Comparison of ENCODE assay signal across 8 mouse cellular contexts in genomic region chr10:79958140-79958816, GRCm38 (mm10). TPM values are rescaled to one million over a fixed set of nuclear protein-coding genes. Genes with fewer than 3 reads are reported as not detected.
DNase-seq lines count a peak whose midpoint lies in the region; ATAC-seq and TF ChIP-seq lines count a peak whose summit lies in the region.

No protein-coding gene starts in this region.

- intact Hi-C loops in heart, postnatal 10 days (cut with DNase I): loop anchor here (1.0 to 2.0 kb wide), 3 partner anchors 33 to 123 kb away; no protein-coding TSS in a partner anchor

- peak; percentile 71 for DNase-seq in G1E (ENCODE audit: low spot score)
- DNase-seq in brain, embryonic 14.5 days (ENCODE audit: low read depth): peak; percentile 66
- DNase-seq in heart, postnatal 10 days: peak; percentile 85 to 92
- DNase-seq in layer of hippocampus, adult 2 months (ENCODE audit: low spot score in 2 of 2): peak; percentile 61 to 76
- peak; percentile 37 for DNase-seq in retina, adult 2 months (ENCODE audit: low read depth, low spot score)
- DNase-seq in urinary bladder, adult 2 months (ENCODE audit: low spot score): peak; percentile 71

- peak overlapping the region; percentile 39 for H3K4me2 ChIP-seq in lung, embryonic 16.5 days (ENCODE audit: low read depth, low read length)

- no peak overlapping the region for H3K27ac ChIP-seq in layer of hippocampus, adult 2 months
- no peak overlapping the region for H3K27ac ChIP-seq in lung, embryonic 16.5 days (ENCODE audit: low read length)

- peak; percentile 88 for TF ChIP-seq CTCF in G1E (IDR thresholded peaks at IDR 0.05; ENCODE audit: low read depth, low read length)
- TF ChIP-seq CTCF in brain, embryonic 14.5 days (IDR thresholded peaks at IDR 0.05; ENCODE audit: borderline replicate concordance, extremely low read depth, insufficient read depth, insufficient read length): peak; percentile 82
- TF ChIP-seq CTCF in layer of hippocampus, adult 2 months (conservative IDR thresholded peaks at IDR 0.05): peak; percentile 96

- peak overlapping the region; percentile 62; the same call in 1 of the 2 replicates for H3K4me3 ChIP-seq in G1E (ENCODE audit: low read depth, low read length)
- no peak overlapping the region for H3K4me3 ChIP-seq in layer of hippocampus, adult 2 months
- H3K4me3 ChIP-seq in lung, embryonic 16.5 days (ENCODE audit: low read length): no peak overlapping the region

- peaks cover 39% of the 10 kb centered on the region for H3K36me3 ChIP-seq in G1E (replicated peaks)
- peaks cover 6% of the 10 kb centered on the region; the same call in 1 of the 2 replicates for H3K36me3 ChIP-seq in lung, embryonic 16.5 days (ENCODE audit: control insufficient read depth, insufficient read depth, low read length)

- no peaks in the 10 kb centered on the region for H3K9me3 ChIP-seq in G1E (replicated peaks)
- H3K9me3 ChIP-seq in lung, embryonic 16.5 days (ENCODE audit: control insufficient read depth, low read length): no peaks in the 10 kb centered on the region

- H3K9ac ChIP-seq in lung, embryonic 16.5 days (ENCODE audit: low read length): no peak overlapping the region

- 13% methylated on average over 21 of the region's 21 CpGs for WGBS in lung, embryonic 16.5 days

- H3K27me3 ChIP-seq in G1E (ENCODE audit: insufficient read depth, low read length): peaks cover 7% of the 10 kb centered on the region; the same call in 1 of the 2 replicates
- H3K27me3 ChIP-seq in lung, embryonic 16.5 days (ENCODE audit: control insufficient read depth, insufficient read depth, low read depth, low read length): no peaks in the 10 kb centered on the region

- H3K4me1 ChIP-seq in G1E (ENCODE audit: insufficient read depth, low read depth, low read length): peaks cover 45% of the 10 kb centered on the region
- H3K4me1 ChIP-seq in lung, embryonic 16.5 days (replicated peaks; ENCODE audit: control insufficient read depth, insufficient read depth, low read length): peaks cover 16% of the 10 kb centered on the region

- TF ChIP-seq POLR2A in brain, embryonic 14.5 days (IDR thresholded peaks at IDR 0.05; ENCODE audit: borderline replicate concordance, extremely low read depth, insufficient read depth, insufficient read length, poor library complexity, severe bottlenecking): no peak

- 0 out of 2 replicates have a peak, but pooled peaks have one; percentile 10 for ATAC-seq in G1E (ENCODE audit: extremely low read depth, insufficient number of reproducible peaks, low FRiP score, poor library complexity, severe bottlenecking)
- ATAC-seq in erythroid progenitor cell, adult 5-6 weeks (replicated peaks; ENCODE audit: low FRiP score, poor library complexity, severe bottlenecking): peak; percentile 45
- ATAC-seq in lung, embryonic 16.5 days (ENCODE audit: low read depth): no peak

RNA-seq across cellular contexts. Expression of gene Wdr18, which starts 1.7 kb away (rescaled TPM):
- total RNA-seq in G1E (2014; fragmentation: Nextera tagmentation) (28.5 and 37.3 TPM in 2 replicates), G1E (2017) (34.4 and 34.6 TPM in 2 replicates)
- 69.0 and 69.5 TPM in 2 replicates for polyA plus RNA-seq in G1E (2012)
- polyA plus RNA-seq in brain, embryonic 14.5 days (2012; rRNA removed): 59.7 and 74.1 TPM in 2 replicates
- total RNA-seq in erythroid progenitor cell, adult 5-6 weeks (2015; ENCODE audit: low replicate concordance): 4.0 and 10.1 TPM in 2 replicates
- total RNA-seq in erythroid progenitor cell, adult 5-6 weeks (2017; ENCODE audit: low replicate concordance): 0.98 and 4.6 TPM in 2 replicates
- 10 to 100 TPM; 22.7 to 23.4 TPM for total RNA-seq in heart, postnatal 10 days (2021)
- 10 to 100 TPM; 44.8 to 47.0 TPM for total RNA-seq in layer of hippocampus, adult 2 months (2021)
- 76.7 and 83.0 TPM in 2 replicates for polyA plus RNA-seq in lung, embryonic 16.5 days (2015; fragmentation: Nextera tagmentation; extraction: Ambion mirVana)
- polyA plus RNA-seq in urinary bladder, adult 2 months (2012; rRNA removed): 23.5 and 25.0 TPM in 2 replicates

RNA-seq across cellular contexts. Expression of gene Grin3b, which starts 12.2 kb away (rescaled TPM):
- total RNA-seq in G1E (2014; fragmentation: Nextera tagmentation) (0.60 TPM in 1 of 2 replicates, not detected in the other), G1E (2017) (0.44 TPM in 1 of 2 replicates, not detected in the other)
- polyA plus RNA-seq in G1E (2012): 0.07 and 0.10 TPM in 2 replicates
- 0.20 and 0.38 TPM in 2 replicates for polyA plus RNA-seq in brain, embryonic 14.5 days (2012; rRNA removed)
- not detected in 2 replicates for total RNA-seq in erythroid progenitor cell, adult 5-6 weeks (2015; ENCODE audit: low replicate concordance)
- not detected in 2 replicates for total RNA-seq in erythroid progenitor cell, adult 5-6 weeks (2017; ENCODE audit: low replicate concordance)
- total RNA-seq in heart, postnatal 10 days (2021): not detected
- under 1 TPM in 1 of 2 experiments, not detected in 1; 0.15 TPM for total RNA-seq in layer of hippocampus, adult 2 months (2021)
- 0.25 and 0.75 TPM in 2 replicates for polyA plus RNA-seq in lung, embryonic 16.5 days (2015; fragmentation: Nextera tagmentation; extraction: Ambion mirVana)
- 0.04 TPM in 1 of 2 replicates, not detected in the other for polyA plus RNA-seq in urinary bladder, adult 2 months (2012; rRNA removed)

RNA-seq across cellular contexts. Expression of gene Tmem259, which starts 25.9 kb away (rescaled TPM):
- total RNA-seq in G1E (2014; fragmentation: Nextera tagmentation) (62.8 and 79.8 TPM in 2 replicates), G1E (2017) (41.6 and 47.0 TPM in 2 replicates)
- polyA plus RNA-seq in G1E (2012): 264 and 361 TPM in 2 replicates
- polyA plus RNA-seq in brain, embryonic 14.5 days (2012; rRNA removed): 221 and 337 TPM in 2 replicates
- 57.0 and 78.9 TPM in 2 replicates for total RNA-seq in erythroid progenitor cell, adult 5-6 weeks (2015; ENCODE audit: low replicate concordance)
- total RNA-seq in erythroid progenitor cell, adult 5-6 weeks (2017; ENCODE audit: low replicate concordance): 49.2 and 51.1 TPM in 2 replicates
- total RNA-seq in heart, postnatal 10 days (2021): 100 to 1,000 TPM; 126 to 132 TPM
- total RNA-seq in layer of hippocampus, adult 2 months (2021): 100 to 1,000 TPM; 124 TPM
- 7.3 and 9.0 TPM in 2 replicates for polyA plus RNA-seq in lung, embryonic 16.5 days (2015; fragmentation: Nextera tagmentation; extraction: Ambion mirVana)
- 135 and 159 TPM in 2 replicates for polyA plus RNA-seq in urinary bladder, adult 2 months (2012; rRNA removed)

RNA-seq across cellular contexts. Expression of gene Cnn2, which starts 30.1 kb away (rescaled TPM):
- total RNA-seq in G1E (2014; fragmentation: Nextera tagmentation) (4.6 and 8.4 TPM in 2 replicates), G1E (2017) (7.4 and 10.5 TPM in 2 replicates)
- 20.8 and 27.2 TPM in 2 replicates for polyA plus RNA-seq in G1E (2012)
- 21.2 and 30.7 TPM in 2 replicates for polyA plus RNA-seq in brain, embryonic 14.5 days (2012; rRNA removed)
- 20.1 and 39.6 TPM in 2 replicates for total RNA-seq in erythroid progenitor cell, adult 5-6 weeks (2015; ENCODE audit: low replicate concordance)
- total RNA-seq in erythroid progenitor cell, adult 5-6 weeks (2017; ENCODE audit: low replicate concordance): 18.2 and 26.3 TPM in 2 replicates
- total RNA-seq in heart, postnatal 10 days (2021): 10 to 100 TPM; 60.3 to 65.6 TPM
- 1 to 10 TPM; 5.4 to 5.6 TPM for total RNA-seq in layer of hippocampus, adult 2 months (2021)
- polyA plus RNA-seq in lung, embryonic 16.5 days (2015; fragmentation: Nextera tagmentation; extraction: Ambion mirVana): 401 and 405 TPM in 2 replicates
- polyA plus RNA-seq in urinary bladder, adult 2 months (2012; rRNA removed): 173 and 185 TPM in 2 replicates

RNA-seq across cellular contexts. Expression of gene Arid3a, which starts 31.4 kb away (rescaled TPM):
- total RNA-seq in G1E (2014; fragmentation: Nextera tagmentation) (35.4 and 41.3 TPM in 2 replicates), G1E (2017) (32.8 and 35.1 TPM in 2 replicates)
- polyA plus RNA-seq in G1E (2012): 164 and 202 TPM in 2 replicates
- polyA plus RNA-seq in brain, embryonic 14.5 days (2012; rRNA removed): 5.2 and 7.0 TPM in 2 replicates
- total RNA-seq in erythroid progenitor cell, adult 5-6 weeks (2015; ENCODE audit: low replicate concordance): 4.2 and 9.7 TPM in 2 replicates
- total RNA-seq in erythroid progenitor cell, adult 5-6 weeks (2017; ENCODE audit: low replicate concordance): 4.8 and 8.6 TPM in 2 replicates
- 1 to 10 TPM; 3.1 to 3.2 TPM for total RNA-seq in heart, postnatal 10 days (2021)
- 1 to 10 TPM; 7.5 to 8.5 TPM for total RNA-seq in layer of hippocampus, adult 2 months (2021)
- polyA plus RNA-seq in lung, embryonic 16.5 days (2015; fragmentation: Nextera tagmentation; extraction: Ambion mirVana): 4.1 and 4.8 TPM in 2 replicates
- 3.8 and 4.1 TPM in 2 replicates for polyA plus RNA-seq in urinary bladder, adult 2 months (2012; rRNA removed)

Comparison
In these comparisons a context has a peak if more than half of its experiments do, and no peak if none do; other contexts are left out.
1. DNase-seq: peak in every context shown above with its lines; median percentile 88 in heart, postnatal 10 days; 71 in G1E; 71 in urinary bladder, adult 2 months; 68 in layer of hippocampus, adult 2 months; 66 in brain, embryonic 14.5 days; 37 in retina, adult 2 months.